Comparison of ENCODE assay signal across 20 mouse cellular contexts in the genomic region with DNA sequence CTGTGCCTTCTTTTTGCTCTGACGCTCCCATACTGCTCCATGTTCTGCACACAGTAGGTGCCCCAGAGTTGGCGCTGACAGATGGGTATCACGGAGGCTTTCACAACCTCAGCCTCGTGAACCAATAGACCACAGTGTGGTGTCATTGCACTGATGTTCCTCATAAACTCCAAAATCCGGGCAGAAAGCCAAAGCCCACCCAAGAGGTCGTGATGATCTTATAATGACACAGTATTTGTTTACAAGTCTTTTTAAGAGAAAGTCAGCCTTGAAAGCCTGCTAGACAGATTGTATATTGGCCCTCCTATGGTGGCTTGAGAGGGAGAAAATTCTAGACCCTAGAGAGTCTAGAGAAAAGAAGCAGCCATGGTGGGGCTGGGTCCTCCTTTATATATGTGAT.
DNase-seq lines count a peak whose midpoint lies in the region; ATAC-seq and TF ChIP-seq lines count a peak whose summit lies in the region.
"Had no signal": no experiment of that assay in that cellular context is flagged by ENCODE, and none has a peak within 500 bp of the region (broad histone marks: within the 10 kb centered on the region; RNA-seq: fewer than 3 reads in every experiment).

No protein-coding gene starts in this region.

- H3K27me3 ChIP-seq in embryonic facial prominence, embryonic 14.5 days (replicated peaks; ENCODE audit: control insufficient read depth, insufficient read depth, low read length), result no peaks in the 10 kb centered on the region
- H3K27me3 ChIP-seq in embryonic facial prominence, embryonic 10.5 days (replicated peaks; ENCODE audit: low read depth, poor library complexity, severe bottlenecking), result no peaks in the 10 kb centered on the region
- no peaks in the 10 kb centered on the region for H3K27me3 ChIP-seq in kidney, adult 2 months (replicated peaks; ENCODE audit: control insufficient read depth, insufficient read depth, low read length)
- H3K27me3 ChIP-seq in lung, embryonic 16.5 days (ENCODE audit: control insufficient read depth, insufficient read depth, low read depth, low read length), result no peaks in the 10 kb centered on the region
- H3K27me3 ChIP-seq: CH12.LX; embryonic facial prominence, embryonic 13.5 days; kidney, embryonic 15.5 days; midbrain, embryonic 15.5 days had no signal

- TF ChIP-seq POLR2A in kidney, adult 2 months (IDR thresholded peaks at IDR 0.05; ENCODE audit: low read depth, low read length), result no peak

- peaks cover 7% of the 10 kb centered on the region; the same call in 1 of the 2 replicates for H3K4me1 ChIP-seq in embryonic facial prominence, embryonic 14.5 days (ENCODE audit: control insufficient read depth, insufficient read depth, low read length)
- H3K4me1 ChIP-seq in embryonic facial prominence, embryonic 10.5 days, result no peaks in the 10 kb centered on the region
- H3K4me1 ChIP-seq in kidney, adult 2 months (ENCODE audit: control insufficient read depth, insufficient read depth, low read length), result no peaks in the 10 kb centered on the region
- peaks cover 3% of the 10 kb centered on the region; the same call in 1 of the 2 replicates for H3K4me1 ChIP-seq in lung, embryonic 16.5 days (replicated peaks; ENCODE audit: control insufficient read depth, insufficient read depth, low read length)
- H3K4me1 ChIP-seq: heart, embryonic 10.5 days had no signal

- no peaks in the 10 kb centered on the region for H3K9me3 ChIP-seq in embryonic facial prominence, embryonic 14.5 days (ENCODE audit: control insufficient read depth, low read length)
- H3K9me3 ChIP-seq in embryonic facial prominence, embryonic 10.5 days, result no peaks in the 10 kb centered on the region
- no peaks in the 10 kb centered on the region for H3K9me3 ChIP-seq in lung, embryonic 16.5 days (ENCODE audit: control insufficient read depth, low read length)
- H3K9me3 ChIP-seq: embryonic facial prominence, embryonic 13.5 days; forebrain, embryonic 10.5 days; heart, embryonic 10.5 days; kidney, embryonic 15.5 days; midbrain, embryonic 15.5 days had no signal

- ATAC-seq in embryonic facial prominence, embryonic 14.5 days (ENCODE audit: low read depth), result no peak
- ATAC-seq in lung, embryonic 16.5 days (ENCODE audit: low read depth), result peak; percentile 87
- ATAC-seq: midbrain, embryonic 15.5 days had no signal

- H3K4me3 ChIP-seq in embryonic facial prominence, embryonic 14.5 days (ENCODE audit: low read depth, low read length), result no peak overlapping the region
- no peak overlapping the region for H3K4me3 ChIP-seq in embryonic facial prominence, embryonic 10.5 days
- H3K4me3 ChIP-seq in kidney, adult 2 months (ENCODE audit: insufficient read depth, low read depth, low read length), result no peak overlapping the region
- H3K4me3 ChIP-seq in lung, embryonic 16.5 days (ENCODE audit: low read length), result no peak overlapping the region
- H3K4me3 ChIP-seq: embryonic facial prominence, embryonic 13.5 days; forebrain, embryonic 10.5 days; heart, embryonic 10.5 days; kidney, embryonic 15.5 days; midbrain, embryonic 15.5 days had no signal

- TF ChIP-seq CTCF in kidney, adult 2 months (conservative IDR thresholded peaks at IDR 0.05; ENCODE audit: insufficient read depth, insufficient read length, low read depth, low read length), result no peak

- H3K27ac ChIP-seq in embryonic facial prominence, embryonic 14.5 days (replicated peaks; ENCODE audit: low read depth, low read length), result no peak overlapping the region
- no peak overlapping the region for H3K27ac ChIP-seq in embryonic facial prominence, embryonic 10.5 days (replicated peaks)
- no peak overlapping the region for H3K27ac ChIP-seq in kidney, adult 2 months (ENCODE audit: insufficient read depth, low read depth, low read length)
- no peak overlapping the region; the same call in 1 of the 2 replicates for H3K27ac ChIP-seq in lung, embryonic 16.5 days (ENCODE audit: low read length)
- H3K27ac ChIP-seq: embryonic facial prominence, embryonic 13.5 days; forebrain, embryonic 10.5 days; heart, embryonic 10.5 days; kidney, embryonic 15.5 days; midbrain, embryonic 15.5 days had no signal

- peak; percentile 79 for DNase-seq in embryonic facial prominence, embryonic 14.5 days (ENCODE audit: low spot score)
- no peak for DNase-seq in embryonic facial prominence, embryonic 10.5 days (ENCODE audit: low spot score)
- DNase-seq in kidney, postnatal 10 days, result peak; percentile 64
- no peak for DNase-seq in kidney, adult 2 months
- no peak for DNase-seq in lung, adult 18-20 months
- peak; percentile 2 for DNase-seq in lung, postnatal 36 days
- DNase-seq in embryo, embryonic 10.5 days (ENCODE audit: low spot score), result no peak
- DNase-seq: adrenal gland, adult 8-10 months; cerebellum, adult 11-12 months; gastrocnemius, postnatal 25 days; heart, postnatal 14 days; right cerebral cortex, adult 18-20 months; thymus, adult 18-20 months had no signal

- H3K36me3 ChIP-seq in embryonic facial prominence, embryonic 14.5 days (ENCODE audit: control insufficient read depth, insufficient read depth, low read length), result no peaks in the 10 kb centered on the region
- H3K36me3 ChIP-seq in embryonic facial prominence, embryonic 10.5 days (replicated peaks), result no peaks in the 10 kb centered on the region
- no peaks in the 10 kb centered on the region for H3K36me3 ChIP-seq in kidney, adult 2 months (ENCODE audit: control insufficient read depth, insufficient read depth, low read length)
- no peaks in the 10 kb centered on the region for H3K36me3 ChIP-seq in lung, embryonic 16.5 days (ENCODE audit: control insufficient read depth, insufficient read depth, low read length)
- H3K36me3 ChIP-seq: embryonic facial prominence, embryonic 13.5 days; forebrain, embryonic 10.5 days; heart, embryonic 10.5 days; kidney, embryonic 15.5 days; midbrain, embryonic 15.5 days had no signal

- no peak overlapping the region for H3K9ac ChIP-seq in embryonic facial prominence, embryonic 14.5 days (ENCODE audit: low read depth, low read length)
- H3K9ac ChIP-seq in lung, embryonic 16.5 days (ENCODE audit: low read length), result no peak overlapping the region
- H3K9ac ChIP-seq: embryonic facial prominence, embryonic 13.5 days; kidney, embryonic 15.5 days; midbrain, embryonic 15.5 days had no signal

- H3K4me2 ChIP-seq in embryonic facial prominence, embryonic 14.5 days (ENCODE audit: low read depth, low read length), result no peak overlapping the region
- no peak overlapping the region for H3K4me2 ChIP-seq in lung, embryonic 16.5 days (ENCODE audit: low read depth, low read length)
- H3K4me2 ChIP-seq: embryonic facial prominence, embryonic 13.5 days; kidney, embryonic 15.5 days; midbrain, embryonic 15.5 days had no signal

- 59% methylated on average over 6 of the region's 6 CpGs for WGBS in embryonic facial prominence, embryonic 14.5 days
- WGBS in embryonic facial prominence, embryonic 10.5 days, result 84% methylated on average over 6 of the region's 6 CpGs
- WGBS in kidney, adult 2 months, result 74% methylated on average over 6 of the region's 6 CpGs
- WGBS in lung, embryonic 16.5 days, result 47% methylated on average over 6 of the region's 6 CpGs

Comparison
In these comparisons a context has a peak if more than half of its experiments do, and no peak if none do; other contexts are left out.
1. DNase-seq: peak in embryonic facial prominence, embryonic 14.5 days (single experiment), kidney, postnatal 10 days (single experiment) and lung, postnatal 36 days (single experiment); none in embryonic facial prominence, embryonic 10.5 days (single experiment), kidney, adult 2 months (single experiment), lung, adult 18-20 months (0 of 2) and embryo, embryonic 10.5 days (single experiment).